Mouse (Mus musculus) layer of hippocampus, postnatal 36 days (tissue): ENCODE data around the gene Lpin1. TPM values are rescaled to one million over a fixed set of nuclear protein-coding genes. Genes with fewer than 3 reads are reported as not detected.
A peak's percentile ranks its signal among the peaks of the same experiment; 100 is the strongest.

Experiments used
- DNase-seq, 2 experiments: peaks; one replicate each; pipeline ENCODE4 v3.0.0; 2022
- total RNA-seq, 2 experiments: library from RNA; stranded (reverse); gene quantifications; 2 replicates each; pipeline ENCODE4 v1.2.3; 2021

Gene Lpin1
- total RNA-seq, 2 experiments from 2014 or later, result 25.1 to 26.3 TPM

DNA sequence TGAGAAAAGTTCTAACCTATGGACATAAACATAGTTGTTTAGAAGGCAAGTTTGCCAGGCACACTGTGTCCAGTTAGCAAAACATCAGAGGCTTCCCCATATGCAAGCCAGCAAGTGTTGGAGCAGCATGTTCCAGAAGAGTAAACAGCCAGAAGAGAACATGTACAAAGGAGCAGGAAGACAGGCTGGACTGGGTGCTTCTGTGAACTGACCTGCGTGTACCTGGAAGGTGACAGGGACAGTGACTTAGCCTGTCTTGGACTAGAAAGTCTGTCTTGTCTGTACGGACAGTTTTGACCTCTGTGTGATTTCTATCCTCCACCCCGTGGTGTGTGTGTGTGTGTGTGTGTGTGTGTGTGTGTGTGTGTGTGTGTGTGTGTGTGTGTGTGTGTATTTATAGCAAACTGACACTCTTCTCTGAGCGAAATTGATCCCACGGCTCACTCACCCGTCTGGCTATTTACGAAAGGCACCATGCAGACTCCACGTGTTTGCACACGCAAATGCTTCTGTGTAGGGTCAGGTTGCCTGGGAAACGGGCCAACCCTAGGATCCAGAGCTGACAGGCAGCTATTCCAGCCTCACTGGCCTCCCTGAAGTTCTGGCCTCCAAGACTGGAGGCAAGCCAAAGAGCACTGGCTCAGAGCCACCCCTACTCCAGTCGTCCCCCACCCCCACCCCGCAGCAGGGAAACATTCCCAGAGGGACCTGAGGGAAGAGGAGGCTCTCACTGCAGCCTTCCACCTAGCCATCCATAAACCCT, 7.9 kb upstream of the Lpin1 start:
- peak; percentile 43 to 58 for DNase-seq

DNA sequence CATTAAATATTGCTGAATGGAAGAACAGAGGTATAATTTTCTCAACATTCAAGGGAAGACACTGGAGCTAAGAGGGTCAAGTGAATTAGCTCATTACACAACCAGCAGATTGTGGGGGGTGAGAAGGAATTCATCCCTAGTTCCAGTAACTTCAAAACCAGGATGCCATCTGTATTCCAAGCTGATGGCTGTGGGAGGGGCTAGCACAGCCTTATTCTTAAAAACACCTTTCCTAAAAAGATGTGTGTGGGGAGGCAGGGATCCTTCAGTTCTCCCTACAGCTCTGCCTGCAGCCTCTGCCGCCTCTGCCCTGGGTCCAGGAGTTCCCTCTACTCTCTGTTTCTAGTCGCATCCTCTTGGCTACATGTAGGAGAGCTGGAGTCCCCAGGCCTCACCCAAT, 5.0 kb upstream of the Lpin1 start:
- no peak for DNase-seq

DNA sequence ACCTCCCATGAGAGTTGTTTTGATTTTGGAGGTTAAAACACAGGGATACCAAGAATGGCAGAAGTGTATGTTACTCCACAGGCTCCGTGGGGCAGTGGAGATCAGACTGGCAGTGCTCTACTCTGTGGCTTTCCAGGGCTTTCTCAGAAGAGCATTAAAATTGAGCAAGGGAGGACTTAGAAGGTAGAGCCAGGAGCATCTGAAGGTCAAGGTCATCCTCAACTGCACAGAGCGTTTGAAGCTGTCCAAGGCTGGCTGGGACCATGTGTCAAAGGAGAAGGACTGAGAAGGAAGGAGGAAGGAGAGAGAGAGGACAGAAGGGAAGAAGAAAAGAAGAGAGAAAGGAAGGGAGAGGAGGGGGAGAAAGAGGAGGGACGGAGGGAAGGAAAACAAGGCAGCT, 3.8 kb upstream of the Lpin1 start:
- DNase-seq, result no peak

DNA sequence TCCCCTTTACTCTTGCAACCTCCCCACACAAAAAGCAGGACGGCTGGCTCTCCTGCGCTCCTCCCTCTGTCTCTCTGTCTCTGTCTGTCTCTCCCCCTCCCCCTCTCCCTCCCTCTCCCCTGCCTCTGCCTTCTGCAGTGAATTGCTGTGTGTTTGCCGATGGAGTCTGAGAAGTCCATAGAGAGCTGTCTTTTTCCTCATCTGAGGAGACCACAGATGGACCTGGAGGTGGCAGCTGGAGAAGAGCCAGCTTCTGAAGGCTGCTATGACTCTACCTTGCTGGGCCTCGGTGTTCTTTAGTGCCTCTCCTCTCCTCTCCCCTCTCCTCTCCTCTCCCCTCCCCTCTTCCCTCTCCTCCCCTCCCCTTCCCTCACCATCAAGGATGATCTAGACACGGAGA, 5.1 kb downstream of the Lpin1 start:
- peak in 1 of 2 experiments; percentile 27 for DNase-seq

DNA sequence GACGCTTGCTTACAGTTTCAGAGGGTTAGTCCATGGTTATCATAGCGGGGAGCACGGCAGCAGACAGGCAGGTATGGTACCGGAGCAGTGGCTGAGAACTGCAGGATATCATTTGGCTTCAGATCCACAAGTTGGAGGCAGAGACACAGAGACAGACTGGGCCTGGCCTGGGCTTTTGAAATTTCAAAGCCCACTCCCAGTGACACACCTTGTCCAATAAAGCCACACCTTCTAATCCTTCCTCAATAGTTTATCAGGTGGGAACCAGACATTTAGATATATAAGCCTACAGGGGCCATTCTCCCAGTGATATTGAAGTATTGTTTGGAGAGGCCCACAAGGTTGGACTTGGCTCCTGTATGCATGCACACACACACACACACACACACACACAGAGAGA, 8.5 kb downstream of the Lpin1 start:
- no peak for DNase-seq

DNA sequence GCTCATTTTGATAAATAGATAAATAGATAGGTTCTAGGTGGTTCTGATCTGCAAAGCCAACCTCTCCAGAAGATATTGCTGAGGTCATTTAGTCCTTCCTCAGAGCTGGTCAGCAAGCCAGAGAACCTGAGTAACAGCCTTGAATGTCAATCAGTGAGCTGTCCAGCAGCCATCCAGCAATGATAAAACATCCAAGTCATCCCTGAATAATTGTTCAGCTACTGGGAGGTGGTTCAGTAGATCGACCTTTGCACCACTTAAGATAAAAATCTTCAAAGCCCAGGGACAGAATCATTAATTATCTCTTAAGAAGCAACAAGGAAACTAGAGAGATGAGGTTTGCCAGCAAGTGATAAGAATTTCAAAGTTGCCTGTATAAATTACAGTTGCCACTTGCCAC, 10.4 kb downstream of the Lpin1 start:
- no peak for DNase-seq

DNA sequence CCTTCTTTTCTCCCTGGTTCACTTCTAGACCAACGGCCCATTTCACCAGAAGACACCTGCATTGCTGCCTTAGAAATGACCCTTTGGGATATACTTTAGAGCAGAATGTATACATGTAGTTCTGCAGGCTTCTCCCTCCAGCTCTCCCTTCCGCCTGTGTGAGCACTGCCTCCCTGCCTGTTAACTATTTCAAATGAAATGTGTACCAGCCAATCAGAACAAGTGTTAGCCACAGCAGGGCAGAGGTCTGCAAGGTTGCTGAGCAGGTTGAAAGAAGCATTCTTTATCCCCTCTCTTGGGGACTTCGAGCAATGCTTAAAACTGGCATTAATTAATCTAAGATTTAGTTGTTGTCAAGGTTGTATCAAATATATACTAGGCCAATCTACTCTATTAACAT, 11.4 kb downstream of the Lpin1 start:
- DNase-seq, result no peak

DNA sequence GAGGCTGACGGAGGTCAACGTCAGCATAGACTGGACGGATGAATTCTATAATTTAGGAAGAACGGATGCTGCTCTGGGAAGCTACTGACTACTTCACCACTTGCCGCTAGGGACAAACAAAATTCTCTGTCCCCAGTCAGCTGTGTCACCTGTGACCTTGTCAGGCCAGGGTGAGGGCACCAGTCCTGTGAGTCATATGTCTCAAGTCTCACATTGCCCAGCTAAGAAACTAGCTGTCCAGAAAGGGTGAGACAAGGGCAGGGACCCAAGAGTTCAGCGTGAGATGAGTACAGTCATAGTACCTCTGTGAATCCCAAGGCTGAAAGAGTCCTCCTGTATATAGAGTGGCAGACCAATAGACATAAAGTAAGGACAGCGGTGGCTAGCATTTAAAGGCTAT, 17.0 kb downstream of the Lpin1 start:
- DNase-seq, result no peak

DNA sequence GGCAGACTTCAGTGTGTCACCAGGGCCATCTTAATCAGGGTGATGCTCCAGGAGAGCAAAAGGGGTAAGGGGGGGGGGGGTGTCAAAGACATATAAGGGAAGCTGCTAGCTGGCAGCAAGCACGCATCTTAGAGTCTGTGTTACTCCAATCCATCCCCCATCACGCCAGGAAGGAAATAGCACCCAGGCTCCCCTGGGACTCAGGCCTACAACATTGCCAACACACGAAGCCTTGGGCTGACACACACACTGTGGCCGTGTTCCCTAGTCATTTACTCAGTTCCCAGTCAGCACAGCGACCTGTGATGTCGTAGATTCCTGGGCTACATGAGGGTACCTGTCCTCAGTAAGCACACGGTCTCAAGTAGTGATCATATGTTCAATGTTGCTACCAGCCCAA, 17.8 kb downstream of the Lpin1 start:
- DNase-seq, result no peak

DNA sequence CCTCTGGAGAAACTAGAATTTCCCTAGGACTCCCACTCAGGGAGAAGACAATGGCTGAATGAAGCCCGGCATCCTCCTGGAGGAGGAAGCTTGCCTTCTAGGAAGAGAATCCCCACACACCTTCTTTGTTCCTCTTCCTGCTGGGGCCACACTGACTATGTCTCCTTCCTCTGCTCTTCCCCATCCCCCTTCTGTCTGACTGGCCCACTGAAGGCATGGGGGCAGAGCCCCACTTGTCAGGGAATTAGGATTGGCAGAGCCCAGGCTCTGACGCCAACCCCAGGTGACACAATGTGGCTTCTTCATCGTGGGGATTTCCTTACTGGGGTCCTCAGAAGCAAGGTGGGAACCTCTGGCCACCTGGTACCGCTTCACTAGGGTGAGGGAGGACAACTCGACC, 18.3 kb downstream of the Lpin1 start:
- no peak for DNase-seq

DNA sequence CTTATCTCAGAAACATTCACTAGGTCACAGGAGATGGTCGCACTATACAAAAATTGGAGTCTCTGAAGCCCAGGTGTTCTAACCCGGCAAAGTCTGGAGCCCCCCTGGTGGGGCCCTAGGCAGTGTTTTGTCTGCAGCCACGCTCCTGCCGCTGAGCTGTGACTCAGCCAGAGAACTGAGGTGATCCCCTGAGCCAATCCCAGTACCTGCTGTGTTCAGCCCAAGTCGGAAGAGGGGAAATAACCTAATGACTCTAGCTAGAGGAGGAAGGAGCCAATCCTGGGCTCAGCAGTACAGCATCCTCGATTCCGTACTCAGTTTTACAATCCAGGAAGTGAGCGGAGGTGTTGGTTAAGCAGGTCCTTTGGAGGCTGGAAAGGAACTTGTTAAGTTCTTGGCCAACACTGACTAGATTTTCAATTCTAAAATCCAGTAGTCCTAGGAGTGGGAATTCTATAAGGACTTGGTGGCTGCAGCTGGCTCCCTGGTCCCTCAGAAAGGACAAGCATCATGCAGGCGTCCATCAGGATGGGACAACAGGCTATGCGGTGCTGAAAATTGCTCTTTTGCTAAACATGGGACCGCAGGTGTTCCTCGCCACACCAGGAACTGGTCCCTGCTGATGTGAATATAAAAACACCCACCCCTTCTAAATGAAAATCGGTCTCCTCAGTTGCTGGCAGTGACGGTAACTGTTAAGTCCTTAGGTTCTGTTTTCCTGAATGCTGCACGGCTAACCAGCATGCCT, 19.1 kb downstream of the Lpin1 start:
- DNase-seq, result peak; percentile 81 to 83

DNA sequence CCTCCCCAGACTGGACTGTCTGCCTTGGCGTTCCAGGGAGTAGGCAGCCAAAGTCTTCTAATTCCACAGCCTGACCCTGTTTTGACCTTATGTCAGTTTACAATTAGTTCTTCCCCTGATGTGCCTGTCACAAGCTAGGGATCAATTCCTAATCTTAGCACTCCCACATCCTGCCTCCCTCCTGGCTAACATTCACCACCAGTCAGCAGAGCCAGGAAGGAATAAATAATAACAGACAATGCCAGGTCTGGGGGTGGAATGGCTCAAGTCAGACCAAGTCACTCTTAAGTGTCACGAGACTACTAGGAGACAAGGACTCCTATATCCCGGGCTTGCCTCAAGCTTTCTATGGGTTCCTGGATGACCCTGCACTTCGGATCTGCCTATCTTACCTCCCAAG, 20.8 kb downstream of the Lpin1 start:
- DNase-seq, result no peak

DNA sequence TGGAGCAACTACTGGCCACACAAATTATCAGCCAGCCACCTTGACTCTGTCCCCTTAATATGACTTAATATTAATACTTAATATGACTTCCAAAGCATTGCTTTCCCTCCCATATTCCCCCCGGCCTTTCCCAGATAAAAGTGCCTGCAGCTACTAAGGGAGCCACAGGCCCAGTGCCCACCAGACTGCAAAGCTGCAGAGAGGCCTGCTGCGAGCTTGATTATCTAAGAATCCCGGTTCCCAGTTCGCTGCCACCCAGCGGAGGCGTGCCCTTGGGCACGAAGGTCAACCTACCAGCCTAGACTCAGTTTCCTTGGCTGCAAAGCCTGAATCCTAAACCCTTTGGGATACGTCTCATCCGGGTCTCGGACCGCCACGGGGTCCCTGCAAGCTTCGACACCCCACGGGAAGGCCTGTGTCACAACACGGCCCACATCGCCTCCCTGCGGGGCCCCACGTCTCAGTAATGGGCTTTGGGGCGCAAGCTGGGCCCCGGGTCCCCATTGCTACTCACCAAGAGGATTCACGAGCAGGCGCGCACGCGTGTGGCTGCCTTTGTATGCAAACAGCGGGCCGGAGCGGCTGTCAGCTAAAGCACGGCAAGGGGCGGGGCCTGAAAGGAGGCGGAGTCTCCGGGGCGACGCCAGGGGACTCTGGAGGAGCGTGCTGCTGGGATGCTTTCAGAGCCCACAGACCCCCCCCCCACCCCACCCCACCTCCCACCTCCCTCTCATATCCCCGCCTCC, 21.4 kb downstream of the Lpin1 start:
- DNase-seq, result peak; percentile 88 to 89

DNA sequence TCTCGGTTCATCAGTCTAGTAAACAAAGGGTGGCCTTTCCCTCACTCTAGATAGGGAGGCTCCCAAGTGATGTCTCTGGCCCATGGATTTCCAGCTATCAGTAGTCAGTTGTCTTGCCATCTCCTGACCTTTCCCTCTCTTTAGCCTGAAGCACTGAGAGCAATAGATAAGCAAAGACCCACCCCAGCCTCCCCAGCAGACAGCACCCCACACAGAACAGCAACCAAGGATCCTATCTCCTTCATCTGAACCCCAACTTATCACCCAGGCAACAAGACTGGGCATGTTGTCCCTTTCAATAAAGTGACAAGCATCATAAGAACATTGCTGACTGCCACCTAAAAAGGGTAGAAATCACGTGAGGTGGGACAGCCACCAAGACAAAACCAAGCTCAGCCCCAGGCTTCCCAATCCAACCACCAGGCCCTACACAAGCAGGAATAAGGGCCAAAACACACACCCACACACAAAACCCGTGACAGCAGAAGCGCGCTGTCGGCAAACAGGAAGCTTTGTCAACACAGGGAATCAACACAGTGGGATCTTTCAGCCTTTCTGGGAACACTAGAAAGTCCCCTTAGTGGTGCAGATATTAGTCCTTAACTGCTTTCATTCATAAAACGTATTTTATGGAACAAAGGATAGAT, 22.2 kb downstream of the Lpin1 start:
- peak; percentile 44 to 48 for DNase-seq

DNA sequence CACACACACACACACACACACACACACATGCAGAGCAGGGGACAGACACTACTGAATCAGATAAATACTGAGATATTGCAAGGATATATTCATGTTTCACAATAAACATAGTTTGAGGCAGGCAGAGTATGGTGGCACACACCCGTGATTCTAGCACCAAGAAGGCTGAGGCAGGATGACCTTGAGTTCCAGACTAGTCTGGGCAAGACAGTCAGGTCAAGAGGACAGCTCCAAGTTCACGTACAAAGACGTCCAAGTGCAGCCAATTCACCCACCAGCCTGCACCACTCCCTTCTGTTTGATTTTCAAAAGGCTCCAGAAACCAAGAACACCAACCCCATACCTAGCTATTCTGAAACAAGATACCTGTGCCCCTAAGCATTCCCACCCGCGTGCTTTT, 23.0 kb downstream of the Lpin1 start:
- DNase-seq, result no peak

DNA sequence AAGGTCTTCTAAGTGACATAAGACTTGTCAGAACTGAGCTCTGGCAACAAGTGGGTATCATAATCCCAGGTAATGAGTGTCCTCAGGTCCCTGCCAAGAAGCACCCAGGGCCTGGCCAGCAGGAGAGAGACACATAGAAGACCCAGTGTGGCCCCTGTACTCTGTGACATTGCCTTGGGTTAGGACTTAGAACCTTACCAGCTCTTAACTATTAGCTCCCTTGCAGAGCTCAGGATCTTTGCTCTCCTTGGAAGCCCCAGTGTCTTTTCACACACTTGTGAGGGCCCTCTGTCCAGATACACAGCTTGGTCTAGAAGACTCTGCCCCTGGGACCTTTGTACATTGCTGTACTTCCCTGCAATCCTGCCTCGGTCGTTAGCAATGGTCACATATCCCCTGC, 23.7 kb downstream of the Lpin1 start:
- DNase-seq, result no peak

DNA sequence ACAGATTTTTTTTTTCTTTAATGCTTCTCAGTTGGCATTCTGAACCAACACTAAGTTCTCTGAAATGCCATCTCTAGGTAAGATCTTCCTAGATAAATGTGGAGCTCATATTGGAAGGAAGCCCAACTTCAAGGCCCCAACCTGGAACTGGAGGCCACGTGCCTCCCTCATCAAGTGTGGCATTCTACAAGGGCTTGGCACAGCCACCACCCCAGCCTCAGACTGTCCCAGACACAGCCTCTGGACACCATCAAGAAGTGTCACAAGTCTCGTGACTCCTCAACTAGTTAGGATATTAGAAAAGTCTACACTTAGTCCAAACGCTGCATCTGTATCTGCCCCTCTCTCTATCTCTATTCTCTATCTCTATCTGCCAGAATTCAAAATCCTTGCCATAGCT, 25.8 kb downstream of the Lpin1 start:
- DNase-seq, result no peak

DNA sequence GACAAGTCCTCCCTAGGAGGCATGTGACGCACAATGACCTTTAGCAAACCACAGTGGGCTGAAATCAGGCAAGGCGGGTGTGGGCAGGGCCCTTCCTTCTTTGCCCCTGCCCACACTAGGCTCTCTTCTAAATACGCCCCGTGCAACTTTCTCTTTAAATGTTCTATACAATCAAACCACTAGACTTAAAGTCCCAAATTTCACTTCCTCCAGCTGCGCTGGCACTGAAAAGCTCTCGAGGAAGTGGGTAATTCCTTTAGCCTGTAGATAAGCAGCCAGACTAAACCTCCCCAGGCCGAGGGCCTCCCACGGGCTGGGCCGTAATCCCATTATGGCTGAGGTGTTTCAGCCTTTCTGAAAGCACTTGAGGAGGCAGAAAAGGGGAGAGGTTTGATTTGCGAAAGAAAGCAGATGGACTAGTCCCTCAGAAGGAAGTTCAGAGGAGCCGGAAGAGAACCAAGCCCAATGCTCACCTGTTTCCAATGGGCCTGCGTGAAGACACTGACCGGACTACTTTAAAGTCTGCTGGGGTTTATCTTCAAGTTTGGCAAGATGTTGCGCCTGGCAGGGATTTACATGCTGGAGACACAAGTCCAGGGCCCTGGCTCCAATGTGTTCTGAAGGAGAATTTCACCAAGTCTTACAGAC, 26.6 kb downstream of the Lpin1 start:
- no peak for DNase-seq

DNA sequence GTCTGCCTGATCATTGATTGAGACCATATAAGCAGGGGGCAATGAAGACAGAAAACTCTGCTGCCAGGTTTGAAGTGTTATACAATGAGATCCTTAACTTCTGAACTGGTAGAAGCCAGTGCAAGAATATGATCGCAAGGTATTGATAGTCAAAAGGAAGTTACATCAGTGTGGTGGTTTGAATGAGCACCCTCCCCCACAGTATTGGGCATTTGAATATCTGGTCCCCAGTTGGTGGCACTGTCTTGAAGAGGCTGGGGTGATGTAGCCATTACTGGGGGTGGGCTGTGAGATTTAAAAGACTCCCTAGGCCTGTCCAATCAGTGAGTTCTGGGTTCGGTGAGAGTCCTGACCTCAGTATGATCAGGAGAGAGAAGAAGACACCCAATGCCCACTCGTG, 27.5 kb downstream of the Lpin1 start:
- no peak for DNase-seq

DNA sequence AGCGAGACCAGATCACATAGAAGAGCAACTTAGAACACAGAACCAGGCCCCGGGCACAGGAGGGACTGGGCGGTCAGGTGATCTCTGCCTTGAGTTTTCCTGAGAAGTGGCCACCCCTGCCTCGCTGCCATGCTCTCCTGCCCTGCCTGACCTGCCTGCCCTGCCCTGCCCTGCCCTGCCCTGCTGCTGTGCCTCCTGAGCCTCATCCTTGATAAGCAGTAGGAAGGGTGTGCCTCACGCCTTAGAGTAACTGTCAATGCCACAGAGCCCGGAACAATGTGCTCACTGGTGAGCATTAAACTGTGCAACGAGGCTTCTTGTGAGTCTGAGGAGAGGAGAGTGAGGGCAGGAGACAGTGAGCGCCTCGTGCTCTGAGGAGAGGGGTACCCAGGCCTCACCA, 30.5 kb downstream of the Lpin1 start:
- no peak for DNase-seq

DNA sequence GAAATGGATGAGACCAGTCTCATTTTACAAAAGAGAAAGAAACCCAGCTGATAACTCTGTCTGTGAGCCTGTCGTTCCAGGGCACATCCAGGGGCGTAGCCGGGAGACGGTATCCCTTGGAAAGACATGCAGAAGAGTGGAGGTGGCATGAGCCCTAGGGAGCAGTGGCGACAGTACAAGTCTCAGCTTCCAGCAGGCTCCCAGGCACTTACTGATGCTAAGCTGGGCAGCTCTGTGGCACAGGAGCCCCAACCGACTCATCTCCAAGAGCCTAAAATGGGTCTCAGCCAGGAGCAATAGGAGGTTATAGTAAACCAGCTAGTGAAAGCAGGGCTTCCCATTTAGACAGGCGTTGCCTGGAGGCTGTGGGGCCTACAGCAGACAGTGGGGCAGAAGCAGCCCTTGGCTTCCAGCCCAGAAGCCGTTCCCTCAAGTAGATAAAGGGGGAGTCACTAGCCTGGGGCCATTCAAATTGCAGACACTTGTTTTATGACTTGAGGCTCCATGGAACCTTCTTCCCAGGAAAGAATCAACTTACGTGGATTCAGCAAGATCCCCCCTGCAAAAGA, 33.0 kb downstream of the Lpin1 start:
- DNase-seq, result no peak

DNA sequence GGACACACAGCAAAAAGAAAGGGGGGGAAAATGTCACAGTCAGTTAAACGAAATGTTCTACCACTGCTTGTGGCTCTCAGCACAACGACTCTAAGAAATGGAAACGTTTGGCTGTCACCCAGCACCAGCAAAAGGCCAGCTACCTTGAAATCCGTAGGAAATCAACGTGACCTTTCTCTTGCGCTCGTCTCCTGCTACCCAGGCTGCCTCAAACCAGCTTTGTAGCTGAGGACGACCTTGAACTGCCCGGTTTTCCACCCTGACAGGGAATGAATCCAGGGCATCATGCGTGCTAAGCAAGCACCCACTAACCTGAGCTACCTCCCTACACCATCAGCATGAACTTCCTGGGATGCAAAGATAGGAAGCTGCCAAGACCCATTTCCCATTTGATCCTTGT, 39.5 kb downstream of the Lpin1 start:
- DNase-seq, result no peak
